Mouse (Mus musculus) small intestine, adult 2 months (tissue): ENCODE measurements around the gene Unc13b.

Experiments
- CTCF ChIP-seq: fragments of 200-500 bp; IDR thresholded peaks from 2 replicates; pipeline ENCODE4 v1.5.1; 2012; ENCODE audit warnings: low read depth, mild to moderate bottlenecking, control low read depth, inconsistent platforms, low read length, moderate library complexity, mixed read lengths; ENCODE audit not compliant: insufficient replicate concordance, insufficient read length; ENCODE audit errors: extremely low read depth
- POLR2A ChIP-seq: fragments of 200-500 bp; IDR thresholded peaks from 2 replicates; pipeline ENCODE4 v1.6.1; 2012; ENCODE audit warnings: low read depth, mild to moderate bottlenecking, control low read depth, inconsistent platforms, low read length, moderate library complexity

GRCm38 (mm10) chr4:43260096-43260495 is 201.3 kb downstream of the Unc13b start:
- TF ChIP-seq CTCF (no peak), POLR2A (no peak)
